Mouse (Mus musculus): ENCODE data around the gene Lingo2.

DNA sequence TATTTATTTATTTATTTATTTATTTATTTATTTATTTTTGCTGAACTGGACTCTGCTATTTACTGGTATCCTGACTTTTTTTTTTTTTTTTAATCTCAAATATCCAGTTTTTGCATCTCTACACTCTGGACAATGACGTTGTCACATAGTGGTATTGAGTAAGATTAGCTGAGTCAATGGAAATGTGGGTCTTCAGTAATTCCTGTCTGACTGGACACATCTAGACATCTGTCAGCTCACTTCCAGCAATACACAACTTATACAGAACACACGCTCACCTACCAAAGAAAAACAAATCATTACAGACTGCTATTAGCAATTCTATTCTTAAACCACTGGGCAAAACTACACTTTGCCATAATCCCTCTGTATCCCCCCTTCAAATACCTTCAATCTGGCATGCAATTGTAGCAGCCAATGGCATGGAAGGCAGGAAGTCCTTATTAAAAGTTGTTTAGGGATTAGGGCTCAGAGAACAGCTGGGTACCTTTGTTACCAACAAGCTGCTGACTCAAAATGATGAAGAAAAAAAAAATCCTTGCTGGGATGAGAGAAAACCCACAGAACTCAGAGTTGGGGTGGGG, 1144.6 kb downstream of the Lingo2 start:
- TF ChIP-seq CTCF (IDR thresholded peaks at IDR 0.05; ENCODE audit: borderline replicate concordance, extremely low read depth, insufficient read depth, insufficient read length) (no peak), POLR2A (IDR thresholded peaks at IDR 0.05; ENCODE audit: borderline replicate concordance, extremely low read depth, insufficient read depth, insufficient read length, poor library complexity, severe bottlenecking) (no peak)
